Mouse (Mus musculus) activated CD4-positive, CD25-positive, alpha-beta regulatory T cell, adult 4 months (primary cell): ENCODE data around the gene Gm8947. TPM values are rescaled to one million over a fixed set of nuclear protein-coding genes. Genes with fewer than 3 reads are reported as not detected.
"Not testable (repeated sequence)": the region's sequence is repeated elsewhere in the genome, so short reads cannot be mapped to it uniquely, and the experiment has no call there.

Experiments used
- ATAC-seq: one replicate; pipeline ENCODE4 v1.8.0; 2017
- polyA plus RNA-seq, 2 experiments: library from polyadenylated mRNA; unstranded; fragments of 100-300 nt; shearing (Covaris generic); gene quantifications; one replicate each; pipeline ENCODE4 v1.2.1; 2017

Gm8947 gene
- not detected for polyA plus RNA-seq

GRCm38 (mm10) chr1:151192075-151192474 lies at the start of gene Gm8947:
TSS of gene Gm8947 (plus strand) at chr1:151192376.
- ATAC-seq, result not testable (repeated sequence)

- ATAC-seq, result no peak
Measured at GRCm38 (mm10) chr1:151144471-151145146, 47.6 kb upstream of the Gm8947 start.

GRCm38 (mm10) chr1:151147801-151148200 lies 44.4 kb upstream of the Gm8947 start:
- ATAC-seq, result no peak

- ATAC-seq, result no peak
Measured at GRCm38 (mm10) chr1:151150211-151150610, 42.0 kb upstream of the Gm8947 start.

GRCm38 (mm10) chr1:151151089-151151488 lies 41.1 kb upstream of the Gm8947 start:
- no peak for ATAC-seq

- ATAC-seq, result no peak
Measured at GRCm38 (mm10) chr1:151153056-151153652, 39.0 kb upstream of the Gm8947 start.

- not testable (repeated sequence) for ATAC-seq
Measured at GRCm38 (mm10) chr1:151154131-151154530, 38.0 kb upstream of the Gm8947 start.

- ATAC-seq, result no peak
Measured at GRCm38 (mm10) chr1:151156129-151156528, 36.0 kb upstream of the Gm8947 start.

- ATAC-seq, result no peak
Measured at GRCm38 (mm10) chr1:151156777-151157632, 35.2 kb upstream of the Gm8947 start.

GRCm38 (mm10) chr1:151157963-151158856 lies 34.0 kb upstream of the Gm8947 start:
- no peak for ATAC-seq

- ATAC-seq, result no peak
Measured at GRCm38 (mm10) chr1:151158857-151159510, 33.2 kb upstream of the Gm8947 start.

- ATAC-seq, result no peak
Measured at GRCm38 (mm10) chr1:151166031-151166430, 26.1 kb upstream of the Gm8947 start.

- ATAC-seq, result no peak
Measured at GRCm38 (mm10) chr1:151167297-151168047, 24.7 kb upstream of the Gm8947 start.

GRCm38 (mm10) chr1:151168637-151169036 lies 23.5 kb upstream of the Gm8947 start:
- ATAC-seq, result no peak

- ATAC-seq, result no peak
Measured at GRCm38 (mm10) chr1:151171572-151172461, 20.4 kb upstream of the Gm8947 start.

GRCm38 (mm10) chr1:151177030-151177936 lies 14.9 kb upstream of the Gm8947 start:
- ATAC-seq, result peak; percentile 94

GRCm38 (mm10) chr1:151177937-151178271 lies 14.3 kb upstream of the Gm8947 start:
- ATAC-seq, result no peak

GRCm38 (mm10) chr1:151178505-151179083 lies 13.6 kb upstream of the Gm8947 start:
- no peak for ATAC-seq

GRCm38 (mm10) chr1:151180167-151180566 lies 12.0 kb upstream of the Gm8947 start:
- no peak for ATAC-seq
